Mouse (Mus musculus): ENCODE results near the gene Dnttip1. TPM values are rescaled to one million over a fixed set of nuclear protein-coding genes. Genes with fewer than 3 reads are reported as not detected.
A peak's percentile ranks its signal among the peaks of the same experiment; 100 is the strongest.
"Not testable (repeated sequence)": the region's sequence is repeated elsewhere in the genome, so short reads cannot be mapped to it uniquely, and the experiment has no call there.

Gene Dnttip1
- polyA plus RNA-seq (2015; fragmentation: Nextera tagmentation; extraction: Ambion mirVana) = 61.3 and 71.9 TPM in 2 replicates

GRCm38 (mm10) chr2:164745843-164746479 lies at the start of gene Dnttip1, which contains the start of gene Wfdc3:
TSS of gene Dnttip1 (plus strand) at chr2:164745983.
TSS of gene Wfdc3 (minus strand) at chr2:164745931.
- Histone ChIP-seq H3K4me3 (ENCODE audit: low read length) (peak within 1 kb of the TSS; percentile 69), H3K27me3 (ENCODE audit: control insufficient read depth, insufficient read depth, low read depth, low read length) (no peaks in the 10 kb centered on the region; the same call in 1 of the 2 replicates), H3K9me3 (ENCODE audit: control insufficient read depth, low read length) (no peaks in the 10 kb centered on the region), H3K36me3 (ENCODE audit: control insufficient read depth, insufficient read depth, low read length) (peaks cover 10% of the 10 kb centered on the region), H3K9ac (ENCODE audit: low read length) (peak within 1 kb of the TSS; percentile 91), H3K27ac (ENCODE audit: low read length) (peak within 1 kb of the TSS; percentile 44; the same call in 1 of the 2 replicates), H3K4me2 (ENCODE audit: low read depth, low read length) (peak within 1 kb of the TSS; percentile 92), H3K4me1 (replicated peaks; ENCODE audit: control insufficient read depth, insufficient read depth, low read length) (peaks cover 12% of the 10 kb centered on the region)
- peak; percentile 94 for ATAC-seq (ENCODE audit: low read depth)
- WGBS = under 1% methylated on average over 59 of the region's 70 CpGs

GRCm38 (mm10) chr2:164698201-164698600 lies 47.6 kb upstream of the Dnttip1 start, which contains the start of gene Spint4:
TSS of gene Spint4 (plus strand) at chr2:164698501.
- 68% methylated on average over 4 of the region's 4 CpGs for WGBS
- no peak within 1 kb of the TSS for H3K9ac ChIP-seq (ENCODE audit: low read length)
- H3K36me3 ChIP-seq (ENCODE audit: control insufficient read depth, insufficient read depth, low read length) = no peaks in the 10 kb centered on the region
- H3K27ac ChIP-seq (ENCODE audit: low read length) = no peak within 1 kb of the TSS
- no peaks in the 10 kb centered on the region for H3K27me3 ChIP-seq (ENCODE audit: control insufficient read depth, insufficient read depth, low read depth, low read length)
- ATAC-seq (ENCODE audit: low read depth) = no peak
- H3K4me3 ChIP-seq (ENCODE audit: low read length) = no peak within 1 kb of the TSS
- no peak within 1 kb of the TSS for H3K4me2 ChIP-seq (ENCODE audit: low read depth, low read length)
- H3K9me3 ChIP-seq (ENCODE audit: control insufficient read depth, low read length) = no peaks in the 10 kb centered on the region
- H3K4me1 ChIP-seq (replicated peaks; ENCODE audit: control insufficient read depth, insufficient read depth, low read length) = no peaks in the 10 kb centered on the region

DNA sequence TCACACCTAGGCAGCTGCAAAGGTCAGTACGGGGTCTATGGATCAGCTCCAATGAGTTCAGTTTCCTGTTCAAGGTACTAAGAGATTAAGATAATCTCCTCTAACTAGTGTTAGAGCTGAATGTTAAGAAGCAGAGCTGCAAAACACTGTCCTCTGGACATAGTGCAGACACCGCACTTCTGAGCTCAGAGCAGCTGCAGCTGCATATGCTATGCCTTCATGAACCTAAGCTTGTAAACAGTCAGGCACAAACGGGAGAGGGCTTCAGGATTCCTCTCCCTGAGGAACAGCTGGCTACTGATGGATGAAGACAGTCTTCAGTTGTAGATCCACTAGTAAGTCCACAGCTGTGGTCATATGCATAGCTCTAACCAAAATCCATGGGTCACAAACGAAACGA lies 44.8 kb upstream of the Dnttip1 start:
- H3K9ac ChIP-seq (ENCODE audit: low read length) = no peak overlapping the region
- no peak for ATAC-seq (ENCODE audit: low read depth)
- H3K4me1 ChIP-seq (replicated peaks; ENCODE audit: control insufficient read depth, insufficient read depth, low read length) = no peaks in the 10 kb centered on the region
- H3K9me3 ChIP-seq (ENCODE audit: control insufficient read depth, low read length) = no peaks in the 10 kb centered on the region
- H3K27ac ChIP-seq (ENCODE audit: low read length) = no peak overlapping the region
- WGBS = 56% methylated on average over 5 of the region's 5 CpGs
- H3K27me3 ChIP-seq (ENCODE audit: control insufficient read depth, insufficient read depth, low read depth, low read length) = no peaks in the 10 kb centered on the region
- H3K4me2 ChIP-seq (ENCODE audit: low read depth, low read length) = no peak overlapping the region
- no peak overlapping the region for H3K4me3 ChIP-seq (ENCODE audit: low read length)
- H3K36me3 ChIP-seq (ENCODE audit: control insufficient read depth, insufficient read depth, low read length) = no peaks in the 10 kb centered on the region

DNA sequence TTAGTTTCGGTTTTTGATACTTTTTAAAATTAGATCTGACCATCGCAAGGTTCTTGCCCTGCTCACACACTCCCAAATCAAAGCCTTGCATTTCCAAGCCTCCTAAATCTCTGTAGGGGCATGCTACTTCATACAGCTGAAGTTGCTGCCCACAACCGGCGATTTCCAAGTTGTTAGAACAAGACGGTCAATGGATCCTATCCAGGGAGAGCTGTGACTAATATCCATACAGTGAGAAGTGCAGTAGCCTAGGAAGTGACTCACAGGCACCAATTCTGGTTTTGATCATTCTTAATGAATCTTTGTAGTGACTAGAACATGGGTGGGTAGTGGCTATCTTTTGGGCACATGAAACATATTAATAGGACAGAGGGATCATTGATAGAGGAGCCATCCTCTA lies 44.0 kb upstream of the Dnttip1 start:
- Histone ChIP-seq H3K27ac (ENCODE audit: low read length) (no peak overlapping the region), H3K9ac (ENCODE audit: low read length) (no peak overlapping the region), H3K27me3 (ENCODE audit: control insufficient read depth, insufficient read depth, low read depth, low read length) (no peaks in the 10 kb centered on the region), H3K4me2 (ENCODE audit: low read depth, low read length) (no peak overlapping the region), H3K36me3 (ENCODE audit: control insufficient read depth, insufficient read depth, low read length) (no peaks in the 10 kb centered on the region), H3K9me3 (ENCODE audit: control insufficient read depth, low read length) (no peaks in the 10 kb centered on the region), H3K4me3 (ENCODE audit: low read length) (no peak overlapping the region), H3K4me1 (replicated peaks; ENCODE audit: control insufficient read depth, insufficient read depth, low read length) (no peaks in the 10 kb centered on the region)
- no peak for ATAC-seq (ENCODE audit: low read depth)
- WGBS = 83% methylated on average over 5 of the region's 5 CpGs

DNA sequence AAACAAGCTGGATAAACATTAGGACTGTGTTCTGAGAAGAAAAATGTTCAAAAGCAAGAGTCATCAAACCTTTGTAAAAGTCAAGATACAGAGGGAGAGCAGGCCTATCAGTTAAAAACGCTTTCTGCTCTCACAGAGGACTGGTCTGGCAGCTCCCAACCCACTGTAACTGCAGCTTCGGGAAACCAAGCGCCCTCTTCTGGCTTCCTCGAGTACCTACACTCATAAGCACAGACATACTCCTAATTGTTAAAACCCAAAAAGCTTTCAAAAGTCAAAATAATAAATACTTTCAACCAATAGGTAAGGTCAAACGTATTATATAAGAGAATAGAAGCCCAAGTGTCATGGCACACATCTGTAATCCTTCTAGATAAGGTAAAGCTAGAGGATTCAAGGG lies 41.5 kb upstream of the Dnttip1 start:
- Histone ChIP-seq H3K9me3 (ENCODE audit: control insufficient read depth, low read length) (no peaks in the 10 kb centered on the region), H3K4me3 (ENCODE audit: low read length) (no peak overlapping the region), H3K4me1 (replicated peaks; ENCODE audit: control insufficient read depth, insufficient read depth, low read length) (no peaks in the 10 kb centered on the region), H3K27me3 (ENCODE audit: control insufficient read depth, insufficient read depth, low read depth, low read length) (no peaks in the 10 kb centered on the region), H3K36me3 (ENCODE audit: control insufficient read depth, insufficient read depth, low read length) (no peaks in the 10 kb centered on the region), H3K9ac (ENCODE audit: low read length) (no peak overlapping the region), H3K4me2 (ENCODE audit: low read depth, low read length) (no peak overlapping the region), H3K27ac (ENCODE audit: low read length) (no peak overlapping the region)
- no peak for ATAC-seq (ENCODE audit: low read depth)
- WGBS = 72% methylated on average over 5 of the region's 5 CpGs

GRCm38 (mm10) chr2:164705328-164705727 lies 40.5 kb upstream of the Dnttip1 start:
- Histone ChIP-seq H3K4me2 (ENCODE audit: low read depth, low read length) (no peak overlapping the region), H3K4me3 (ENCODE audit: low read length) (no peak overlapping the region), H3K4me1 (replicated peaks; ENCODE audit: control insufficient read depth, insufficient read depth, low read length) (no peaks in the 10 kb centered on the region), H3K9me3 (ENCODE audit: control insufficient read depth, low read length) (no peaks in the 10 kb centered on the region), H3K27ac (ENCODE audit: low read length) (no peak overlapping the region), H3K36me3 (ENCODE audit: control insufficient read depth, insufficient read depth, low read length) (no peaks in the 10 kb centered on the region), H3K27me3 (ENCODE audit: control insufficient read depth, insufficient read depth, low read depth, low read length) (no peaks in the 10 kb centered on the region), H3K9ac (ENCODE audit: low read length) (no peak overlapping the region)
- WGBS = 87% methylated on average over 6 of the region's 6 CpGs
- no peak for ATAC-seq (ENCODE audit: low read depth)

DNA sequence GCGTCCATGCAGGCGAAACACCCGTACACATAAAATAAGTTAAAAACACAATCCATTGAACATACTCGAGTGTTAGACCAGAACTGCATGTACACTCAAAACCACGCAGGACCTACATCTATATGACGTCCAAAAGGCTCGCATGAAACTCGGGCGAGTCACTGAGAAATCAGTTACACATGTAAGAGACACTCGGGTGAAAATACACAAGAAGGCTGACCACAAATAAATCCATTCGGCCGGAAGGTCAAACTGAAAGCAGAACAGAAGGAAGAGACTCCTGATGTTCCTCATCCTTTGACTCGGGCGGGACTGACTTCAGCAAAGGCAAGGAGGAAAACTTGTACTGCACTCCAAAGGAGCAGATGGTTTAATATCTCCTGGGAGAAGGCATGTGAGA lies 39.8 kb upstream of the Dnttip1 start:
- no peak for ATAC-seq (ENCODE audit: low read depth)
- H3K27me3 ChIP-seq (ENCODE audit: control insufficient read depth, insufficient read depth, low read depth, low read length) = no peaks in the 10 kb centered on the region
- no peaks in the 10 kb centered on the region for H3K36me3 ChIP-seq (ENCODE audit: control insufficient read depth, insufficient read depth, low read length)
- H3K9ac ChIP-seq (ENCODE audit: low read length) = no peak overlapping the region
- no peaks in the 10 kb centered on the region for H3K4me1 ChIP-seq (replicated peaks; ENCODE audit: control insufficient read depth, insufficient read depth, low read length)
- H3K4me2 ChIP-seq (ENCODE audit: low read depth, low read length) = no peak overlapping the region
- 85% methylated on average over 14 of the region's 14 CpGs for WGBS
- no peak overlapping the region for H3K27ac ChIP-seq (ENCODE audit: low read length)
- H3K4me3 ChIP-seq (ENCODE audit: low read length) = no peak overlapping the region
- H3K9me3 ChIP-seq (ENCODE audit: control insufficient read depth, low read length) = no peaks in the 10 kb centered on the region

- ATAC-seq (ENCODE audit: low read depth) = no peak
- Histone ChIP-seq H3K9ac (ENCODE audit: low read length) (no peak within 1 kb of the TSS), H3K9me3 (ENCODE audit: control insufficient read depth, low read length) (no peaks in the 10 kb centered on the region), H3K27me3 (ENCODE audit: control insufficient read depth, insufficient read depth, low read depth, low read length) (no peaks in the 10 kb centered on the region), H3K4me2 (ENCODE audit: low read depth, low read length) (no peak within 1 kb of the TSS), H3K36me3 (ENCODE audit: control insufficient read depth, insufficient read depth, low read length) (no peaks in the 10 kb centered on the region), H3K4me3 (ENCODE audit: low read length) (no peak within 1 kb of the TSS), H3K4me1 (replicated peaks; ENCODE audit: control insufficient read depth, insufficient read depth, low read length) (no peaks in the 10 kb centered on the region), H3K27ac (ENCODE audit: low read length) (no peak within 1 kb of the TSS)
- WGBS = 74% methylated on average over 6 of the region's 6 CpGs
These were observed 30.8 kb upstream of the Dnttip1 start, which contains the start of gene Spint5 for GRCm38 (mm10) chr2:164715005-164715404. TSS of gene Spint5 (plus strand) at chr2:164715305.

DNA sequence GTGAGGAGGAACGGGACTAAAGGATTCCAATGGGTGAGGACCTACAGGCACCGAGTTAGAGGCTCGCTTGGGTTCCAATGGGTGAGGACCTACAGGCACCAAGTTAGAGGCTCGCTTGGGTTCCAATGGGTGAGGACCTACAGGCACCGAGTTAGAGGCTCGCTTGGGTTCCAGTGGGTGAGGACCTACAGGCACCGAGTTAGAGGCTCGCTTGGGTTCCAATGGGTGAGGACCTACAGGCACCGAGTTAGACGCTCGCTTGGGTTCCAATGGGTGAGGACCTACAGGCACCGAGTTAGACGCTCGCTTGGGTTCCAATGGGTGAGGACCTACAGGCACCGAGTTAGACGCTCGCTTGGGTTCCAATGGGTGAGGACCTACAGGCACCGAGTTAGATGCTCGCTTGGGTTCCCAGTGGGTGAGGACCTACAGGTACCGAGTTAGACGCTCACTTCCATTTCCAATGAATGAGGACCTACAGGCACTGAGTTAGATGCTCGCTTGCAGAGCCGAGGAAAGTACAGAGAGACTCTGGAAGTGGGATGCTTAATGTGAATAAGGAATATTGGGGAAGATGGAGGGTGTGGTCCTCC lies 29.5 kb upstream of the Dnttip1 start:
- not testable (repeated sequence) for H3K9ac ChIP-seq (ENCODE audit: low read length); H3K36me3 ChIP-seq (ENCODE audit: control insufficient read depth, insufficient read depth, low read length); H3K9me3 ChIP-seq (ENCODE audit: control insufficient read depth, low read length); H3K4me2 ChIP-seq (ENCODE audit: low read depth, low read length); H3K4me3 ChIP-seq (ENCODE audit: low read length); H3K27ac ChIP-seq (ENCODE audit: low read length); H3K4me1 ChIP-seq (replicated peaks; ENCODE audit: control insufficient read depth, insufficient read depth, low read length); H3K27me3 ChIP-seq (ENCODE audit: control insufficient read depth, insufficient read depth, low read depth, low read length); ATAC-seq (ENCODE audit: low read depth)
- 87% methylated on average over 21 of the region's 23 CpGs for WGBS

Data from lung, embryonic 16.5 days (tissue).